Mouse (Mus musculus): ENCODE measurements around the gene Gsg1. TPM values are rescaled to one million over a fixed set of nuclear protein-coding genes. Genes with fewer than 3 reads are reported as not detected.

The Gsg1 gene
- polyA plus RNA-seq (2014; fragmentation: Nextera tagmentation; extraction: Ambion mirVana) = 0.51 and 1.1 TPM in 2 replicates

- no peak within 1 kb of the TSS for H3K4me3 ChIP-seq (ENCODE audit: low read depth, low read length)
- H3K9ac ChIP-seq (ENCODE audit: low read depth, low read length) = no peak within 1 kb of the TSS
- no peak within 1 kb of the TSS for H3K27ac ChIP-seq (ENCODE audit: low read depth, low read length)
- peaks cover 20% of the 10 kb centered on the region for H3K27me3 ChIP-seq (replicated peaks; ENCODE audit: control insufficient read depth, insufficient read depth, low read length)
- no peaks in the 10 kb centered on the region; the same call in 1 of the 2 replicates for H3K4me1 ChIP-seq (replicated peaks; ENCODE audit: control insufficient read depth, insufficient read depth, low read length)
- no peaks in the 10 kb centered on the region for H3K36me3 ChIP-seq (ENCODE audit: control insufficient read depth, insufficient read depth, low read length)
- 77% methylated on average over 7 of the region's 7 CpGs for WGBS
- no peaks in the 10 kb centered on the region for H3K9me3 ChIP-seq (ENCODE audit: control insufficient read depth, low read length)
- H3K4me2 ChIP-seq = no peak within 1 kb of the TSS
- DNase-seq (ENCODE audit: low spot score) (no peak), ATAC-seq (replicated peaks; ENCODE audit: low FRiP score) (no peak)
These were observed at the start of gene Gsg1 for GRCm38 (mm10) chr6:135254153-135254552. Gsg1 (minus strand) TSS chr6:135254351.

GRCm38 (mm10) chr6:135302421-135303125 is 48.4 kb upstream of the Gsg1 start:
- DNase-seq (ENCODE audit: low spot score) (no peak), ATAC-seq (replicated peaks; ENCODE audit: low FRiP score) (no peak; the same call in 1 of the 2 replicates)
- Histone ChIP-seq H3K4me3 (ENCODE audit: low read depth, low read length) (no peak overlapping the region), H3K36me3 (ENCODE audit: control insufficient read depth, insufficient read depth, low read length) (no peaks in the 10 kb centered on the region), H3K27ac (ENCODE audit: low read depth, low read length) (no peak overlapping the region), H3K4me2 (no peak overlapping the region), H3K9ac (ENCODE audit: low read depth, low read length) (no peak overlapping the region), H3K9me3 (ENCODE audit: control insufficient read depth, low read length) (no peaks in the 10 kb centered on the region), H3K27me3 (replicated peaks; ENCODE audit: control insufficient read depth, insufficient read depth, low read length) (no peaks in the 10 kb centered on the region), H3K4me1 (replicated peaks; ENCODE audit: control insufficient read depth, insufficient read depth, low read length) (no peaks in the 10 kb centered on the region; the same call in 1 of the 2 replicates)
- 59% methylated on average over 10 of the region's 10 CpGs for WGBS

GRCm38 (mm10) chr6:135300469-135300868 is 46.3 kb upstream of the Gsg1 start:
- 56% methylated on average over 4 of the region's 4 CpGs for WGBS
- H3K4me2 ChIP-seq = no peak overlapping the region
- H3K9me3 ChIP-seq (ENCODE audit: control insufficient read depth, low read length) = no peaks in the 10 kb centered on the region
- no peaks in the 10 kb centered on the region for H3K27me3 ChIP-seq (replicated peaks; ENCODE audit: control insufficient read depth, insufficient read depth, low read length)
- H3K4me3 ChIP-seq (ENCODE audit: low read depth, low read length) = no peak overlapping the region
- no peaks in the 10 kb centered on the region for H3K36me3 ChIP-seq (ENCODE audit: control insufficient read depth, insufficient read depth, low read length)
- no peak for ATAC-seq (replicated peaks; ENCODE audit: low FRiP score)
- DNase-seq (ENCODE audit: low spot score) = no peak
- no peak overlapping the region for H3K9ac ChIP-seq (ENCODE audit: low read depth, low read length)
- H3K27ac ChIP-seq (ENCODE audit: low read depth, low read length) = no peak overlapping the region
- no peaks in the 10 kb centered on the region; the same call in 1 of the 2 replicates for H3K4me1 ChIP-seq (replicated peaks; ENCODE audit: control insufficient read depth, insufficient read depth, low read length)

GRCm38 (mm10) chr6:135299024-135299550 is 44.9 kb upstream of the Gsg1 start:
- Histone ChIP-seq H3K4me2 (no peak overlapping the region), H3K4me1 (replicated peaks; ENCODE audit: control insufficient read depth, insufficient read depth, low read length) (no peaks in the 10 kb centered on the region), H3K27ac (ENCODE audit: low read depth, low read length) (no peak overlapping the region), H3K9me3 (ENCODE audit: control insufficient read depth, low read length) (no peaks in the 10 kb centered on the region), H3K36me3 (ENCODE audit: control insufficient read depth, insufficient read depth, low read length) (no peaks in the 10 kb centered on the region), H3K9ac (ENCODE audit: low read depth, low read length) (no peak overlapping the region), H3K27me3 (replicated peaks; ENCODE audit: control insufficient read depth, insufficient read depth, low read length) (no peaks in the 10 kb centered on the region), H3K4me3 (ENCODE audit: low read depth, low read length) (no peak overlapping the region)
- DNase-seq (ENCODE audit: low spot score) (no peak), ATAC-seq (replicated peaks; ENCODE audit: low FRiP score) (no peak)
- 73% methylated on average over 7 of the region's 7 CpGs for WGBS

GRCm38 (mm10) chr6:135297570-135297969 is 43.4 kb upstream of the Gsg1 start:
- Histone ChIP-seq H3K36me3 (ENCODE audit: control insufficient read depth, insufficient read depth, low read length) (no peaks in the 10 kb centered on the region), H3K27ac (ENCODE audit: low read depth, low read length) (no peak overlapping the region), H3K9me3 (ENCODE audit: control insufficient read depth, low read length) (no peaks in the 10 kb centered on the region), H3K4me3 (ENCODE audit: low read depth, low read length) (no peak overlapping the region), H3K27me3 (replicated peaks; ENCODE audit: control insufficient read depth, insufficient read depth, low read length) (no peaks in the 10 kb centered on the region), H3K4me1 (replicated peaks; ENCODE audit: control insufficient read depth, insufficient read depth, low read length) (no peaks in the 10 kb centered on the region), H3K4me2 (no peak overlapping the region), H3K9ac (ENCODE audit: low read depth, low read length) (no peak overlapping the region)
- DNase-seq (ENCODE audit: low spot score) = no peak
- 76% methylated on average over 7 of the region's 7 CpGs for WGBS
- ATAC-seq (replicated peaks; ENCODE audit: low FRiP score) = no peak

GRCm38 (mm10) chr6:135296267-135296666 is 42.1 kb upstream of the Gsg1 start:
- ATAC-seq (replicated peaks; ENCODE audit: low FRiP score) = no peak
- Histone ChIP-seq H3K4me3 (ENCODE audit: low read depth, low read length) (no peak overlapping the region), H3K9me3 (ENCODE audit: control insufficient read depth, low read length) (no peaks in the 10 kb centered on the region), H3K9ac (ENCODE audit: low read depth, low read length) (no peak overlapping the region), H3K27me3 (replicated peaks; ENCODE audit: control insufficient read depth, insufficient read depth, low read length) (no peaks in the 10 kb centered on the region), H3K36me3 (ENCODE audit: control insufficient read depth, insufficient read depth, low read length) (no peaks in the 10 kb centered on the region), H3K4me1 (replicated peaks; ENCODE audit: control insufficient read depth, insufficient read depth, low read length) (no peaks in the 10 kb centered on the region), H3K27ac (ENCODE audit: low read depth, low read length) (no peak overlapping the region), H3K4me2 (no peak overlapping the region)
- 60% methylated on average over 17 of the region's 17 CpGs for WGBS
- no peak for DNase-seq (ENCODE audit: low spot score)

GRCm38 (mm10) chr6:135295082-135295861 is 41.1 kb upstream of the Gsg1 start:
- H3K4me2 ChIP-seq = no peak overlapping the region
- H3K27me3 ChIP-seq (replicated peaks; ENCODE audit: control insufficient read depth, insufficient read depth, low read length) = no peaks in the 10 kb centered on the region
- H3K27ac ChIP-seq (ENCODE audit: low read depth, low read length) = no peak overlapping the region
- H3K4me3 ChIP-seq (ENCODE audit: low read depth, low read length) = no peak overlapping the region
- H3K9me3 ChIP-seq (ENCODE audit: control insufficient read depth, low read length) = no peaks in the 10 kb centered on the region
- DNase-seq (ENCODE audit: low spot score) = no peak
- no peaks in the 10 kb centered on the region for H3K4me1 ChIP-seq (replicated peaks; ENCODE audit: control insufficient read depth, insufficient read depth, low read length)
- H3K9ac ChIP-seq (ENCODE audit: low read depth, low read length) = no peak overlapping the region
- no peaks in the 10 kb centered on the region for H3K36me3 ChIP-seq (ENCODE audit: control insufficient read depth, insufficient read depth, low read length)
- WGBS = 74% methylated on average over 11 of the region's 11 CpGs
- ATAC-seq (replicated peaks; ENCODE audit: low FRiP score) = no peak

- no peak overlapping the region for H3K9ac ChIP-seq (ENCODE audit: low read depth, low read length)
- H3K27ac ChIP-seq (ENCODE audit: low read depth, low read length) = no peak overlapping the region
- no peak overlapping the region for H3K4me2 ChIP-seq
- WGBS = 80% methylated on average over 6 of the region's 6 CpGs
- ATAC-seq (replicated peaks; ENCODE audit: low FRiP score) (no peak), DNase-seq (ENCODE audit: low spot score) (no peak)
- no peaks in the 10 kb centered on the region for H3K9me3 ChIP-seq (ENCODE audit: control insufficient read depth, low read length)
- H3K4me3 ChIP-seq (ENCODE audit: low read depth, low read length) = no peak overlapping the region
- H3K36me3 ChIP-seq (ENCODE audit: control insufficient read depth, insufficient read depth, low read length) = no peaks in the 10 kb centered on the region
- H3K4me1 ChIP-seq (replicated peaks; ENCODE audit: control insufficient read depth, insufficient read depth, low read length) = no peaks in the 10 kb centered on the region
- no peaks in the 10 kb centered on the region for H3K27me3 ChIP-seq (replicated peaks; ENCODE audit: control insufficient read depth, insufficient read depth, low read length)
These were observed 40.0 kb upstream of the Gsg1 start for GRCm38 (mm10) chr6:135294150-135294549.
